Mouse (Mus musculus) brain, embryonic 14.5 days (tissue): ENCODE measurements around the gene Eif4b.
A peak's percentile ranks its signal among the peaks of the same experiment; 100 is the strongest.

Source experiments
- CTCF ChIP-seq: fragments of 200-500 bp; IDR thresholded peaks from 2 replicates; pipeline ENCODE4 v1.5.1; 2012; ENCODE audit warnings: inconsistent platforms, mild to moderate bottlenecking, moderate library complexity, borderline replicate concordance; ENCODE audit not compliant: insufficient read depth, insufficient read length; ENCODE audit errors: extremely low read depth
- POLR2A ChIP-seq: fragments of 200-500 bp; IDR thresholded peaks from 2 replicates; pipeline ENCODE4 v1.6.1; 2012; ENCODE audit warnings: mild to moderate bottlenecking, inconsistent platforms, borderline replicate concordance; ENCODE audit not compliant: poor library complexity, insufficient read depth, insufficient read length, severe bottlenecking; ENCODE audit errors: extremely low read depth

DNA sequence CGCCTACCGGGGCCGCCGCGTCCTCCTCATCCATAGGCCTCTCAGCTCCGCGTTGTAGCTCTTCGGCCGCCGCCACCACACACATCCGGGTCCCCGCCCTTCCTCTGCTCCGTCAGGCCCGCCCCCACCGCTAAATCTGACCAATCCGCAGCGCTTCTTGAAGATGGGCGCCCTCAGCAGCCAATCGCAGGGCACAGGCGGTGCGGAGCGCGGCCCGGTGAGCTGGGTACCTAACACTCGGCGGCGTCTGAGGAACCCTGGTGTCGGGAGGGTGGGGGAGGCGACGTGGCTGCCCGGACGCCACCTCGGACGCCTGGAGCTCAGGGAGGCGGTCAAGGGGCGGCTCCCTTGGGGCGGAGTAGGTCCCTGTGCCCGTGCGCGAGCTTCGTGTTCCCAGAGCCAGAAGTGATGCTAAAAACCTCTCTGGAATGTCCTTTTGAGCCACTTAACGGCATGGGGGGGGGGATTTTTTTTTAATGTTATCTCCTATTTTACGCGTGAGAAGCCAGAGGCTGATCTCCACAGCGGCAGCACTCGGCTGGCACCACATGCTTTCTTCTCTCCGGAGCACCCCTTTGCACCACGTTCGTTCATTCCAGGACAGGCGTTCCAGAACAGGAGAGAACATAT, 62.7 kb downstream of the Eif4b start, which contains the start of gene Spryd3:
- TF ChIP-seq POLR2A (peak; percentile 76; the same call in 1 of the 2 replicates), CTCF (no peak)
